Mouse (Mus musculus) forebrain, postnatal 0 days (tissue): Measurements from ENCODE around the gene Rnf44. TPM values are rescaled to one million over a fixed set of nuclear protein-coding genes. Genes with fewer than 3 reads are reported as not detected.

ENCODE experiments used
- ATAC-seq: fragments of 200-750 bp; cut with Nextera tagmentation; 2 replicates; pipeline ENCODE4 v1.8.0; 2017; ENCODE audit warnings: mild to moderate bottlenecking, moderate library complexity
- DNase-seq: peaks from one replicate; pipeline ENCODE4 v3.0.0-alpha.2; 2015
- H3K27ac ChIP-seq: fragments of 300-500 bp; sonication (generic); 2 replicates; pipeline ENCODE4 v1.5.1; 2014; ENCODE audit warnings: low read depth, mild to moderate bottlenecking, antibody characterized with exemption, low read length, moderate library complexity, mixed read lengths
- H3K27me3 ChIP-seq: fragments of 300-500 bp; sonication (generic); 2 replicates; pipeline ENCODE4 v1.6.1; 2014; ENCODE audit warnings: mild to moderate bottlenecking, low read length, mixed read lengths; ENCODE audit not compliant: insufficient read depth
- H3K36me3 ChIP-seq: fragments of 300-500 bp; sonication (generic); 2 replicates; pipeline ENCODE4 v1.6.1; 2014; ENCODE audit warnings: mild to moderate bottlenecking, moderate library complexity; ENCODE audit not compliant: insufficient read depth
- H3K4me1 ChIP-seq: fragments of 300-500 bp; sonication (generic); 2 replicates; pipeline ENCODE4 v1.6.1; 2014; ENCODE audit warnings: antibody characterized with exemption; ENCODE audit not compliant: insufficient read depth
- H3K4me2 ChIP-seq: fragments of 300-500 bp; sonication (generic); 2 replicates; pipeline ENCODE4 v1.6.1; 2014; ENCODE audit warnings: low read depth, mild to moderate bottlenecking, moderate library complexity
- H3K4me3 ChIP-seq: fragments of 300-500 bp; sonication (generic); 2 replicates; pipeline ENCODE4 v1.5.1; 2014; ENCODE audit warnings: low read depth, low read length, mixed read lengths
- H3K9ac ChIP-seq: fragments of 300-500 bp; sonication (generic); 2 replicates; pipeline ENCODE4 v1.6.1; 2014; ENCODE audit warnings: mild to moderate bottlenecking
- H3K9me3 ChIP-seq: fragments of 300-500 bp; sonication (generic); 2 replicates; pipeline ENCODE4 v1.6.1; 2016; ENCODE audit warnings: low read length
- CTCF ChIP-seq: sonication (generic); IDR thresholded peaks from 2 replicates; pipeline ENCODE4 v1.5.1; 2016; ENCODE audit warnings: antibody characterized with exemption, control low read depth, low read depth
- WGBS: fragments of 180-500 bp; shearing (Covaris S2); extraction: QIAGEN DNeasy Blood & Tissue Kit; methylation state at CpG from one replicate; pipeline ENCODE4 v1.1.7; 2014; 5-methylcytosine and 5-hydroxymethylcytosine counted together
- polyA plus RNA-seq: library from polyadenylated mRNA; unstranded; fragments of >200 nt; fragmentation: Nextera tagmentation; extraction: Ambion mirVana; gene quantifications from 2 replicates; pipeline ENCODE4 v1.2.1, GENCODE M21; 2015
- total RNA-seq: library from RNA; depleted of rRNA; stranded (reverse); fragments of >200 nt; gene quantifications from 2 replicates; pipeline ENCODE4 v1.2.3, GENCODE M21; 2014; rRNA removed

Rnf44 gene
- 48.5 and 56.3 TPM in 2 replicates for total RNA-seq
- 42.0 and 50.8 TPM in 2 replicates for polyA plus RNA-seq

- TF ChIP-seq CTCF = no peak
- peak; percentile 100 for DNase-seq
- H3K27me3 ChIP-seq = no peaks in the 10 kb centered on the region
- peak within 1 kb of the TSS; percentile 87 for H3K4me2 ChIP-seq
- no peaks in the 10 kb centered on the region; the same call in 1 of the 2 replicates for H3K36me3 ChIP-seq
- H3K9me3 ChIP-seq = no peaks in the 10 kb centered on the region
- H3K4me3 ChIP-seq = peak within 1 kb of the TSS; percentile 97
- peak within 1 kb of the TSS; percentile 84 for H3K9ac ChIP-seq
- peak within 1 kb of the TSS; percentile 92 for H3K27ac ChIP-seq
- ATAC-seq = peak; percentile 97
- H3K4me1 ChIP-seq = peaks cover 10% of the 10 kb centered on the region; the same call in 1 of the 2 replicates
- under 1% methylated on average over 82 of the region's 92 CpGs for WGBS
These were observed at the start of gene Rnf44 for GRCm38 (mm10) chr13:54693558-54694347. Rnf44 (minus strand) TSS chr13:54693907.

- Histone ChIP-seq H3K9ac (no peak overlapping the region), H3K9me3 (no peaks in the 10 kb centered on the region), H3K4me3 (no peak overlapping the region), H3K27ac (no peak overlapping the region), H3K4me2 (peak overlapping the region; percentile 26), H3K36me3 (peaks cover 72% of the 10 kb centered on the region), H3K4me1 (no peaks in the 10 kb centered on the region), H3K27me3 (no peaks in the 10 kb centered on the region; the same call in 1 of the 2 replicates)
- DNase-seq (peak; percentile 58), ATAC-seq (peak; percentile 32)
- TF ChIP-seq CTCF = peak; percentile 41; the same call in 1 of the 2 replicates
- 13% methylated on average over 19 of the region's 34 CpGs for WGBS
These were observed 44.5 kb upstream of the Rnf44 start for GRCm38 (mm10) chr13:54738213-54738601.

- H3K9ac ChIP-seq = peak overlapping the region; percentile 37; the same call in 1 of the 2 replicates
- peak; percentile 70 for ATAC-seq
- WGBS = 4% methylated on average over 85 of the region's 87 CpGs
These were observed 43.9 kb upstream of the Rnf44 start for GRCm38 (mm10) chr13:54737488-54738212.

GRCm38 (mm10) chr13:54736931-54737330 is 43.2 kb upstream of the Rnf44 start:
- WGBS = 48% methylated on average over 3 of the region's 3 CpGs
- Histone ChIP-seq H3K27me3 (no peaks in the 10 kb centered on the region; the same call in 1 of the 2 replicates), H3K27ac (no peak overlapping the region), H3K9ac (no peak overlapping the region), H3K4me1 (no peaks in the 10 kb centered on the region), H3K9me3 (no peaks in the 10 kb centered on the region), H3K36me3 (peaks cover 71% of the 10 kb centered on the region), H3K4me3 (no peak overlapping the region), H3K4me2 (no peak overlapping the region)
- no peak for TF ChIP-seq CTCF
- no peak for DNase-seq
- no peak for ATAC-seq

More at GRCm38 (mm10) chr13:54737488-54738212, 43.9 kb upstream of the Rnf44 start:
- Histone ChIP-seq H3K4me1 (no peaks in the 10 kb centered on the region), H3K4me2 (peak overlapping the region; percentile 26), H3K4me3 (no peak overlapping the region), H3K27me3 (no peaks in the 10 kb centered on the region; the same call in 1 of the 2 replicates), H3K27ac (no peak overlapping the region), H3K36me3 (peaks cover 72% of the 10 kb centered on the region), H3K9me3 (no peaks in the 10 kb centered on the region)
- TF ChIP-seq CTCF = no peak
- peak; percentile 59 for DNase-seq

GRCm38 (mm10) chr13:54726131-54726530 is 32.4 kb upstream of the Rnf44 start:
- DNase-seq (no peak), ATAC-seq (no peak)
- H3K4me1 ChIP-seq = no peaks in the 10 kb centered on the region
- H3K9me3 ChIP-seq = no peaks in the 10 kb centered on the region
- H3K4me2 ChIP-seq = no peak overlapping the region
- no peak overlapping the region for H3K4me3 ChIP-seq
- H3K27ac ChIP-seq = no peak overlapping the region
- H3K27me3 ChIP-seq = no peaks in the 10 kb centered on the region
- 62% methylated on average over 11 of the region's 11 CpGs for WGBS
- no peak for TF ChIP-seq CTCF
- H3K9ac ChIP-seq = no peak overlapping the region
- no peaks in the 10 kb centered on the region for H3K36me3 ChIP-seq

- no peak for ATAC-seq
- Histone ChIP-seq H3K4me3 (no peak overlapping the region), H3K4me2 (no peak overlapping the region), H3K36me3 (no peaks in the 10 kb centered on the region), H3K27me3 (no peaks in the 10 kb centered on the region), H3K9me3 (no peaks in the 10 kb centered on the region), H3K4me1 (no peaks in the 10 kb centered on the region), H3K27ac (no peak overlapping the region), H3K9ac (no peak overlapping the region)
- DNase-seq = no peak
- 90% methylated on average over 3 of the region's 3 CpGs for WGBS
- TF ChIP-seq CTCF = peak; percentile 26
These were observed 29.4 kb upstream of the Rnf44 start for GRCm38 (mm10) chr13:54723143-54723542.
